14 mouse cellular contexts compared by ENCODE assay signal in the genomic region with DNA sequence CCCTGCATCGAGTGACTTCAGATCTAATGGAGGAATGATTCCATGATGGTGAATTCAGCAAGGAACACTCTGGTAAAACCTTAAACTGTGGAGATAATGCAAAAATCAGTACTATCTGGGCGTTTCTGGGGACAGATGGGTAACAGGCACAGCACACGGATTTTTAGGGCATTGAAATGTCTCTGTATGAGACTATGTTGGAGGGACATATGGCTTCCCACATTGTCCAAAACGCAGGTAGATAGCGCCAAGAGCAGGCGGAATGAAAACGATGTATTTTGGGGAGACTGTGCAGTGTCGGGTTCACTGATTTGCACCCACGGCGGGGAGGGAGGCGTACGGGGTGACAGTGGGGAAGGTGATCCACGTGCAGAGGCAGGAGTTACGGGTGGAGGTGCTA.
"Had no signal": no experiment of that assay in that cellular context is flagged by ENCODE, and none has a peak within 500 bp of the region (broad histone marks: within the 10 kb centered on the region; RNA-seq: fewer than 3 reads in every experiment).

No protein-coding gene starts in this region.

- H3K9ac ChIP-seq: kidney, embryonic 15.5 days; limb, embryonic 13.5 days; liver, embryonic 15.5 days; midbrain, embryonic 13.5 days had no signal

- H3K4me1 ChIP-seq: liver, embryonic 15.5 days; midbrain, embryonic 13.5 days had no signal

- H3K4me3 ChIP-seq: kidney, embryonic 15.5 days; limb, embryonic 13.5 days; liver, embryonic 15.5 days; midbrain, embryonic 13.5 days had no signal

- H3K9me3 ChIP-seq: kidney, embryonic 15.5 days; limb, embryonic 13.5 days; liver, embryonic 15.5 days; midbrain, embryonic 13.5 days had no signal

- H3K27ac ChIP-seq: kidney, embryonic 15.5 days; liver, embryonic 15.5 days; midbrain, embryonic 13.5 days; stomach, postnatal 0 days had no signal

- H3K4me2 ChIP-seq: kidney, embryonic 15.5 days; liver, embryonic 15.5 days; midbrain, embryonic 13.5 days had no signal

- DNase-seq: kidney, adult 2 months; kidney, postnatal 14 days; layer of hippocampus, postnatal 36 days; left cerebral cortex, postnatal 4 days; lung, adult 2 months; lung, postnatal 36 days; right cerebral cortex, postnatal 14 days; thymus, postnatal 14 days had no signal

- H3K27me3 ChIP-seq: kidney, embryonic 15.5 days; limb, embryonic 13.5 days; liver, embryonic 15.5 days; midbrain, embryonic 13.5 days had no signal

- ATAC-seq: lung, postnatal 0 days; midbrain, embryonic 13.5 days had no signal

- H3K36me3 ChIP-seq: kidney, embryonic 15.5 days; limb, embryonic 13.5 days; liver, embryonic 15.5 days; midbrain, embryonic 13.5 days had no signal
